8 mouse cellular contexts compared by ENCODE assay signal in the genomic region with DNA sequence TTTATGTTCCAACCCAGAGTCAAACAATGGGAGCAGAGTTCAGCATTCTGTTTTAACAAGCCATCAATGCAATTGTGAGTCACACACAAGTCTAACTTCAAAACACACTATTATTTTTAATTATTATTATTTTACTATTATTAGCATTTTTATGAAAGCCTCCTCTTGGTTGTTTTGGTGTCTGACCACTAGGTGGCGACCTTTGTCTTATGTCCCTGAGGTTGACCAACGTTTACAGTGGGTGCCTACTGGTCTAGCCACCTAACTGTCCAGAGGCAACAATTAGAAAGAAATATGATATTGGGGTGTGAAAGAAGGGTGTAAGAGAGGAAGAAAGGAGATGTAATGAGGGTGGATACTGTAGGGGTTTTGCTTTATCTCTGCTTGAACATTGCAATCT.
A peak's percentile ranks its signal among the peaks of the same experiment; 100 is the strongest.
DNase-seq lines count a peak whose midpoint lies in the region; ATAC-seq lines count a peak whose summit lies in the region.

No protein-coding gene starts in this region.

- no peaks in the 10 kb centered on the region for H3K4me1 ChIP-seq in midbrain, embryonic 14.5 days (ENCODE audit: control insufficient read depth, insufficient read depth, low read length)
- H3K4me1 ChIP-seq in midbrain, embryonic 15.5 days, result no peaks in the 10 kb centered on the region
- no peaks in the 10 kb centered on the region for H3K4me1 ChIP-seq in hindbrain, embryonic 10.5 days (replicated peaks)

- no peaks in the 10 kb centered on the region for H3K27me3 ChIP-seq in midbrain, embryonic 14.5 days (ENCODE audit: control insufficient read depth, insufficient read depth, low read length)
- H3K27me3 ChIP-seq in midbrain, embryonic 15.5 days (replicated peaks), result no peaks in the 10 kb centered on the region
- H3K27me3 ChIP-seq in hindbrain, embryonic 10.5 days (ENCODE audit: insufficient read depth, poor library complexity, severe bottlenecking), result no peaks in the 10 kb centered on the region

- DNase-seq in gastrocnemius, adult 18-20 months (ENCODE audit: low spot score), result peak; percentile 1
- DNase-seq in gastrocnemius, postnatal 36 days, result no peak
- peak; percentile 27 for DNase-seq in midbrain, embryonic 14.5 days
- DNase-seq in c-Kit-positive CD71-negative TER-119-negative erythroid progenitor cells, embryonic 14.5 days (ENCODE audit: low read depth), result peak; percentile 1
- peak; percentile 29 for DNase-seq in lung, postnatal 36 days
- DNase-seq in hindbrain, embryonic 10.5 days (ENCODE audit: low spot score), result no peak

- H3K27ac ChIP-seq in midbrain, embryonic 14.5 days (replicated peaks; ENCODE audit: low read depth, low read length), result no peak overlapping the region
- H3K27ac ChIP-seq in midbrain, embryonic 15.5 days, result no peak overlapping the region
- H3K27ac ChIP-seq in hindbrain, embryonic 10.5 days, result no peak overlapping the region

- no peak overlapping the region for H3K4me2 ChIP-seq in midbrain, embryonic 14.5 days (ENCODE audit: low read length)
- no peak overlapping the region for H3K4me2 ChIP-seq in midbrain, embryonic 15.5 days

- intact Hi-C loops in gastrocnemius, postnatal 36 days (cut with DNase I), result no loop called here

- 9% methylated on average over 2 of the region's 2 CpGs for WGBS in midbrain, embryonic 14.5 days
- 3% methylated on average over 2 of the region's 2 CpGs for WGBS in midbrain, embryonic 15.5 days
- WGBS in hindbrain, embryonic 10.5 days, result 9% methylated on average over 2 of the region's 2 CpGs

- ATAC-seq in midbrain, embryonic 14.5 days (ENCODE audit: low FRiP score, low TSS enrichment), result no peak
- no peak for ATAC-seq in midbrain, embryonic 15.5 days (replicated peaks)
- ATAC-seq in granulocyte monocyte progenitor cell, adult 5-6 weeks (replicated peaks; ENCODE audit: poor library complexity, severe bottlenecking), result no peak

- no peak overlapping the region for H3K9ac ChIP-seq in midbrain, embryonic 14.5 days (replicated peaks; ENCODE audit: low read length)
- H3K9ac ChIP-seq in midbrain, embryonic 15.5 days, result no peak overlapping the region

- no peaks in the 10 kb centered on the region for H3K9me3 ChIP-seq in midbrain, embryonic 14.5 days (ENCODE audit: control insufficient read depth, low read length)
- no peaks in the 10 kb centered on the region for H3K9me3 ChIP-seq in midbrain, embryonic 15.5 days
- no peaks in the 10 kb centered on the region for H3K9me3 ChIP-seq in hindbrain, embryonic 10.5 days

- no peak overlapping the region for H3K4me3 ChIP-seq in midbrain, embryonic 14.5 days (replicated peaks; ENCODE audit: low read depth, low read length)
- H3K4me3 ChIP-seq in midbrain, embryonic 15.5 days, result no peak overlapping the region
- H3K4me3 ChIP-seq in hindbrain, embryonic 10.5 days, result no peak overlapping the region

- no peaks in the 10 kb centered on the region for H3K36me3 ChIP-seq in midbrain, embryonic 14.5 days (ENCODE audit: control insufficient read depth, insufficient read depth, low read length)
- H3K36me3 ChIP-seq in midbrain, embryonic 15.5 days (replicated peaks), result no peaks in the 10 kb centered on the region
- no peaks in the 10 kb centered on the region for H3K36me3 ChIP-seq in hindbrain, embryonic 10.5 days

Comparison
In these comparisons a context has a peak if more than half of its experiments do, and no peak if none do; other contexts are left out.
1. DNase-seq: peak in gastrocnemius, adult 18-20 months (single experiment), midbrain, embryonic 14.5 days (single experiment), c-Kit-positive CD71-negative TER-119-negative erythroid progenitor cells, embryonic 14.5 days (single experiment) and lung, postnatal 36 days (single experiment); none in gastrocnemius, postnatal 36 days (0 of 2) and hindbrain, embryonic 10.5 days (single experiment).